Mouse (Mus musculus) ES-Bruce4 (cell line): Measurements from ENCODE around the gene Cyb561d2. TPM values are rescaled to one million over a fixed set of nuclear protein-coding genes. Genes with fewer than 3 reads are reported as not detected.

ENCODE experiments used
- H3K27ac ChIP-seq: 2 replicates; pipeline ENCODE4 v1.5.1; 2012; ENCODE audit warnings: low read length, inconsistent platforms; ENCODE audit not compliant: insufficient read depth
- H3K27me3 ChIP-seq: 2 replicates; pipeline ENCODE4 v1.6.1; 2012; ENCODE audit warnings: mild to moderate bottlenecking, low read length, inconsistent platforms; ENCODE audit not compliant: control insufficient read depth, poor library complexity, insufficient read depth, severe bottlenecking
- H3K36me3 ChIP-seq: 2 replicates; pipeline ENCODE4 v1.6.1; 2012; ENCODE audit warnings: inconsistent platforms, mild to moderate bottlenecking, low read length, moderate library complexity; ENCODE audit not compliant: control insufficient read depth, poor library complexity, insufficient read depth, severe bottlenecking
- H3K4me1 ChIP-seq: one replicate; pipeline ENCODE4 v1.8.1; 2011; ENCODE audit warnings: low read length; ENCODE audit not compliant: control insufficient read depth, insufficient read depth
- H3K4me3 ChIP-seq: 2 replicates; pipeline ENCODE4 v1.5.1; 2011; ENCODE audit warnings: low read depth, mild to moderate bottlenecking, low read length
- H3K9ac ChIP-seq: 2 replicates; pipeline ENCODE4 v1.6.1; 2012; ENCODE audit warnings: low read depth, mild to moderate bottlenecking, inconsistent platforms; ENCODE audit not compliant: poor library complexity, severe bottlenecking
- H3K9me3 ChIP-seq: replicated peaks from 2 replicates; pipeline ENCODE4 v1.6.1; 2012; ENCODE audit warnings: mild to moderate bottlenecking, low read length, inconsistent platforms; ENCODE audit not compliant: control insufficient read depth, poor library complexity, insufficient read depth, severe bottlenecking
- CTCF ChIP-seq: IDR thresholded peaks from one replicate; pipeline ENCODE4 v1.8.1; 2011; ENCODE audit warnings: low read depth, low read length
- EP300 ChIP-seq: IDR thresholded peaks from 2 replicates; pipeline ENCODE4 v1.6.1; 2011; ENCODE audit warnings: low read depth, low read length; ENCODE audit not compliant: insufficient read depth
- POLR2A ChIP-seq: IDR thresholded peaks from one replicate; pipeline ENCODE4 v1.8.1; 2011; ENCODE audit warnings: low read length; ENCODE audit not compliant: insufficient read depth
- polyA plus RNA-seq: library from polyadenylated mRNA; stranded (reverse); fragments of >200 nt; gene quantifications from 2 replicates; pipeline ENCODE4 v1.2.4, GENCODE M21; 2011; ENCODE audit warnings: low read depth; ENCODE audit not compliant: missing spikeins, insufficient read depth, insufficient read length

Gene Cyb561d2
- polyA plus RNA-seq, 1 experiment = 7.7 TPM

GRCm38 (mm10) chr9:107526198-107527026, 15.6 kb downstream of the Cyb561d2 start:
- Histone ChIP-seq H3K4me3 (peak overlapping the region; percentile 83), H3K36me3 (no peaks in the 10 kb centered on the region), H3K27me3 (no peaks in the 10 kb centered on the region), H3K4me1 (peaks cover 6% of the 10 kb centered on the region), H3K9ac (peak overlapping the region; percentile 33), H3K9me3 (no peaks in the 10 kb centered on the region), H3K27ac (no peak overlapping the region)
- no peak for TF ChIP-seq EP300
- peak; percentile 50 for TF ChIP-seq POLR2A
- peak; percentile 16 for TF ChIP-seq CTCF

- no peaks in the 10 kb centered on the region for H3K9me3 ChIP-seq
- TF ChIP-seq CTCF (no peak), EP300 (no peak), POLR2A (no peak)
- no peaks in the 10 kb centered on the region for H3K27me3 ChIP-seq
- peak overlapping the region; percentile 49 for H3K9ac ChIP-seq
- peak overlapping the region; percentile 29 for H3K4me3 ChIP-seq
- peaks cover 8% of the 10 kb centered on the region for H3K4me1 ChIP-seq
- H3K27ac ChIP-seq = no peak overlapping the region
- H3K36me3 ChIP-seq = no peaks in the 10 kb centered on the region
Measured at GRCm38 (mm10) chr9:107522400-107522711, 19.6 kb downstream of the Cyb561d2 start.

- peak overlapping the region; percentile 29 for H3K4me3 ChIP-seq
- 0 out of 2 replicates have a peak overlapping the region, but pooled peaks have one; percentile 7 for H3K27ac ChIP-seq
- H3K9me3 ChIP-seq = no peaks in the 10 kb centered on the region
- TF ChIP-seq EP300 = peak; percentile 63; the same call in 1 of the 2 replicates
- TF ChIP-seq CTCF = no peak
- no peak for TF ChIP-seq POLR2A
- H3K9ac ChIP-seq = peak overlapping the region; percentile 49
- H3K4me1 ChIP-seq = peaks cover 8% of the 10 kb centered on the region
- no peaks in the 10 kb centered on the region for H3K36me3 ChIP-seq
- H3K27me3 ChIP-seq = no peaks in the 10 kb centered on the region
Measured at GRCm38 (mm10) chr9:107521711-107522399, 20.1 kb downstream of the Cyb561d2 start.

GRCm38 (mm10) chr9:107521190-107521589, 20.8 kb downstream of the Cyb561d2 start:
- peak overlapping the region; percentile 49; the same call in 1 of the 2 replicates for H3K9ac ChIP-seq
- no peaks in the 10 kb centered on the region for H3K36me3 ChIP-seq
- no peak overlapping the region for H3K4me3 ChIP-seq
- no peaks in the 10 kb centered on the region for H3K27me3 ChIP-seq
- no peaks in the 10 kb centered on the region for H3K9me3 ChIP-seq
- peaks cover 8% of the 10 kb centered on the region for H3K4me1 ChIP-seq
- H3K27ac ChIP-seq = no peak overlapping the region
- TF ChIP-seq EP300 (no peak), CTCF (no peak), POLR2A (no peak)

- H3K9ac ChIP-seq = no peak overlapping the region
- no peaks in the 10 kb centered on the region for H3K36me3 ChIP-seq
- H3K9me3 ChIP-seq = no peaks in the 10 kb centered on the region
- no peak overlapping the region for H3K4me3 ChIP-seq
- H3K27ac ChIP-seq = no peak overlapping the region
- no peaks in the 10 kb centered on the region for H3K27me3 ChIP-seq
- TF ChIP-seq CTCF (no peak), POLR2A (no peak), EP300 (no peak)
- H3K4me1 ChIP-seq = peaks cover 8% of the 10 kb centered on the region
Measured at GRCm38 (mm10) chr9:107520331-107520730, 21.7 kb downstream of the Cyb561d2 start.
